Mouse (Mus musculus) mesoderm, embryonic 11.5 days (tissue): ENCODE results near the gene Tnfsf14.

Experiments used
- DNase-seq: peaks from one replicate; pipeline ENCODE4 v3.0.0-alpha.2; 2012; ENCODE audit warnings: low read depth, low spot score

Tnfsf14 gene

GRCm38 (mm10) chr17:57194041-57194507, at the start of gene Tnfsf14:
Gene Tnfsf14 (minus strand): TSS chr17:57194177.
- DNase-seq, result no peak

GRCm38 (mm10) chr17:57237181-57237580, 43.2 kb upstream of the Tnfsf14 start:
- no peak for DNase-seq

- DNase-seq, result no peak
Measured at GRCm38 (mm10) chr17:57235803-57236202, 41.8 kb upstream of the Tnfsf14 start.

- no peak for DNase-seq
Measured at GRCm38 (mm10) chr17:57234254-57234928, 40.4 kb upstream of the Tnfsf14 start.

DNA sequence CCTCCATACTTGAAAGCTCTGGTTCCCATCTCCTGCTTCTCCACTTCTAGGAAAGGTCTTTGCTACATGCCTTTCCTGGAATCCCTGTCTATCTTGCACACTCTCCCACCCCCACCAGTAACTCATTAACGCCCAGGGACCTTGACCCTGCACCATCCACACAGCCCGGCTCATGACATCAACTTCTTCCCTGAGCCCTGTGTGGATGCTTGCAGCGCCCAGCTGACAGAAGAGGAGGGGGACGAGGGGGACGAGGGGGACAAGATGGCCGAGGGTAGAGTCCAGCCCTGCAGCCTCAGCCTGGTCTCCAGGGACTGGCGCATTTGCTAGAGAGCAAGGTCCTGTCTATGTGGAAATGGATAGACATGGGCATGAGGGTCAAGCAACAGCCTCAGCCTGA, 39.1 kb upstream of the Tnfsf14 start:
- DNase-seq, result no peak

- no peak for DNase-seq
Measured at GRCm38 (mm10) chr17:57232200-57232599, 38.2 kb upstream of the Tnfsf14 start.

GRCm38 (mm10) chr17:57231321-57231771, 37.4 kb upstream of the Tnfsf14 start:
- DNase-seq, result no peak

- no peak for DNase-seq
Measured at GRCm38 (mm10) chr17:57230728-57231125, 36.8 kb upstream of the Tnfsf14 start.

DNA sequence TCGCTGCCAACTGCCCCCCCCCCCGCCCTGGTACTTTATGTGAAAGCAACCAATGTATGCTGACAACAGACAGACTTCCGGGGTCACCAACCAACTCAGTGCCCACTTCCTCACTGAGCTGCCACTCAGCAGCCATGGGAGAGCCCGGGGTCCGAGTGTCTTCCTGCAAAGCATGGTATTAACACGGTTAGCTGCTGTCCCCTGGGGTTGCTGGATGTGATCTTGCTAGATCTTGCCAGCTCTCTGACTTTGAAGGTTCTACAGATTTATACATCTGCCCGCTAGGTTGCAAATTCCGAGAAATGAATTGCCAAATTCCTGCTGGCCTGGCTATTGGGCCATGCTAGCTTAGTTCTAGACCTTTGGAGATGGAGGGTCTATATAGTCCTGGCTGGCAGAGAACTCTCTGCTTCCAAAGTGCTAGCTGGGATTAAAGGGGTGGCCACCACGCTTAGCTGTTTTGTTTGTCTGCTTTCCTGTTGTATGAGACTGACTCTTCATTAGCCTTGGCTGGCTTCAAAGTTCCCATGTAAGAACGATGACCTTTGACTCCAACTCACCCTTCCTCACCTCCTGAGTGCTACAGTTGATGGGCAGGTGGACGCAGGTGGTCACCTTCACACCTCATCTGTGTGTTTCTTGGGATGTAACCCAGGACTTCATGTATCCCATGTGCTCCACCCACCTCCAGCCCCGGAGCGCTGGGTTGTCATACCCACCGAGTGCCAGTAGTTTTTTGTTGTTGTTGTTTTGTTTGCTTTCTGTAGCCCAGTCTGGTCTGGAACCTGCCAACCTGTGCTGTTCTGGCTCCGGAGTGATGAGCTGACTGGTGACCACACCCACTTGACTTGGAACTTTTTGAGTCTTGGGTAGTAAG, 36.1 kb upstream of the Tnfsf14 start:
- no peak for DNase-seq

GRCm38 (mm10) chr17:57228873-57229272, 34.9 kb upstream of the Tnfsf14 start:
- DNase-seq, result no peak

- DNase-seq, result no peak
Measured at GRCm38 (mm10) chr17:57228014-57228413, 34.0 kb upstream of the Tnfsf14 start, which contains the start of gene C3. Gene C3 (minus strand): TSS chr17:57228136.

- DNase-seq, result no peak
Measured at GRCm38 (mm10) chr17:57227468-57227867, 33.5 kb upstream of the Tnfsf14 start.

DNA sequence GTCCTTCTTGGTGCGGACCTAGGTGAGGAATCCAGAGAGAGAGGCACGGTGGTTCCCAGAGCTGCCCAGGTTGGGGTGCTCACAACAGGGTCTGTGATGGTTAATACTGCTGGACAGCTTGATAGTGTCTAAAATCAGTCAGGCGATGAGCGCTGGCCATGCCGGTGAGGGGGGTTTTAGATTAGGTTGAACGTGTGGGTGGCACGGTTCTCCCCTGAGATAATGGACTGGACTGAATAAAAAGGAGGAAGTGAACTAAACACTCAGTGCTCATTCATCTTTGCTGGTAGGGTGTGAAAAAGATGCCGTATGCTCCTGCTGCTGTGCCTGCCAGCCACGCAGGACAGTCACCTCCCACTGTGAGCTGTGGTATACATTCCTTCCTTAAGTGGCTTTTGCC, 29.3 kb upstream of the Tnfsf14 start:
- DNase-seq, result no peak

- DNase-seq, result no peak
Measured at GRCm38 (mm10) chr17:57221911-57222310, 27.9 kb upstream of the Tnfsf14 start.

DNA sequence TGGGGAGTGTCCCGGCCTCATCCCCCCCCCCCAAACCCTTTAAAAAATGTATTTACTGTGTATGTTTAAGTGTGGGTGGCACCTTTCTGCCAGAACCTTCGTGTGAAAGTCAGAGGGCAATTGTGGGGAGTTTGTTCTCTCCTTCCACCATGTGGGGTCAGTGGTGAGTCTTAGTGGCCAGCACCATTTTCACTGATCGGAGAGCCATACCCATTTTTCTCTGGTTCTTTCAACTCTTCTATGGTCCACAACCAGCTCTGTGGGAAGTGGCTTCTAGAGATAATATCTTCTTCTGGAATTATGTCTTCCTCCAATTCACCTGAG, 25.9 kb upstream of the Tnfsf14 start:
- peak; percentile 25 for DNase-seq

DNA sequence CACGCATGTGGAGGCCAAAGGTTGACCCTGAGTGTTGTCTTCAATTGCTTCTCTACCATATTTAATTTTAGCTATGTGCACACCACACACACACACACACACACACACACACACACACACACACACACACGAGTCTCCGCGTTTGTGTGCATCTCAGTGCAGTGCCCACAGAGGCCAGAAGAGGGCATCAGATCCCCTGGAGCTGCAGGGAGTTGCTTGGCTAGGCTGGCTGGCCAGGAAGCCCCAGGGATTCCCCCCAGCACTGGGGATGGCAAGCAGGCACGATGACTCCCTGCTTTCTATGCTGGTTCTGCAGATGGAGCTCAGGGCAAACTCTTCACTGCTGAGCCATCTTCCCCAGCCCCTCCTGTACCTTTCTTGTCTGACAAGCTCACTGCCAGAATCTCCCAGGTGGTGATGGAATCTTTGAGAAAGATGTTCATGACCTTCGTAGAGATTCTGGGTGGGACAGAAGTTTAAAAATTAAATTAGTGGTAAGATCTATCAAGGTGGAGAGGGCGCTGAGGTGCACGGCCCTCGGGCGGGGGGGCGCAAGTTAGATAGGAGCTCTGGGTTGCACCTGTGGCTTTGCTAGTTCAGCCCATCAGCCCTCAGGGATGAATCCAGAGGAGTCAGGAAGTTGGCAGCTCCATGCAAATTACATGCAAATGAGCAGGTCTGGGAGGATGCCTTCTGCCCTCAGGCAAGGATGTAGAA, 25.3 kb upstream of the Tnfsf14 start:
- DNase-seq, result peak; percentile 60

- DNase-seq, result no peak
Measured at GRCm38 (mm10) chr17:57218335-57218900, 24.4 kb upstream of the Tnfsf14 start.

DNA sequence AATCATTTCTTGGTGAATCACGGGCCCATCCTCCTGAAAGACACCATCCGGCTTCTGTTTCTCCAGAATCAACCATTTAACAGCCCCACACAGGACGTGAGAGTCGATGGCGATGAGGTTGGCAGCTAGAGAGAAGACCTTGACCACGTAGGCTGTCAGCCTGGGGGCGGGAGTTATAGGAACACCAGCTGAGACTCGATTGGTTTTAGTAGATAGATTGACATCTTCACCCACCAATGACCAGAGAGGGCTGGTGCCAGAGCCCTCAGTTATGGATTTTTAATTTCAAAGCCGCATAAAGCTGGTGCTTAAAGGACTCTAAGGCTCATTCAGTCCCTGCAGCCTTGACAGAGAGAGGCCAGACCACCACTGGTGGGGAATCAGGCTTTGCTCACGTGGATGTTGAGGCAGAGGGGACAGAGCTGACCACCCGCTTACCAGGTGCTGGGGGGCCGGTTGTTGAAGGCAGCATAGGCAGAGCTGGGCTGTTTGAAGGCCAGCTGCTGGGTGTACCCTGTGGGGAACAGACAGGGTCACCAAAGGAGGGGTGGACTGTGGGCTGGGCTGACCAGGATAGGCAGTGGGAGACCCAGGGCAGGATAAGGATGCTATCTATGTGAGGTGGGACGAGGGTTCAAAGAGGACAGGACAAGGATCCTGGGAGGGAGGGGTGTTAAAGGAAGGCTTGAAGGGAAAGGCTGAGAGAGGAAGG, 20.9 kb upstream of the Tnfsf14 start:
- DNase-seq, result peak; percentile 61

DNA sequence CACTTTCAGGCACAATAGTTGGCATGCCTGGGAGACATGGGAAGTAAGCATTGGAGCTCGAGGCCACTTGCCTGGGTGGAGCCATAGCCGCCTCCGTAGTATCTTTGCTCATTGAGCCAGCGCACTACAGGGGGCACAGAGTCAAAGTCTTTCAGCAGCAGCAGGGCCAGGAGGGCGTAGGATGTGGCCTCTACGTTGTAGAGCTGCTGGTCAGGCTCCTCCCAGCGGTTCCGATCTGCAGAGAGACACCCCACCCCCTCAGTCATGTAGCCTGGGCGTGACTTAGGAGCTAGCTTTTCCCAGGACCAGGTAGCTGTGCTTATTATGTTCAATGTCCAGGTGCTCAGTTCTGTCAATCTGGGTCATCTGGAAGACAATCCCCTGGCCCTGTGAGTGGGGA, 17.5 kb upstream of the Tnfsf14 start:
- no peak for DNase-seq

DNA sequence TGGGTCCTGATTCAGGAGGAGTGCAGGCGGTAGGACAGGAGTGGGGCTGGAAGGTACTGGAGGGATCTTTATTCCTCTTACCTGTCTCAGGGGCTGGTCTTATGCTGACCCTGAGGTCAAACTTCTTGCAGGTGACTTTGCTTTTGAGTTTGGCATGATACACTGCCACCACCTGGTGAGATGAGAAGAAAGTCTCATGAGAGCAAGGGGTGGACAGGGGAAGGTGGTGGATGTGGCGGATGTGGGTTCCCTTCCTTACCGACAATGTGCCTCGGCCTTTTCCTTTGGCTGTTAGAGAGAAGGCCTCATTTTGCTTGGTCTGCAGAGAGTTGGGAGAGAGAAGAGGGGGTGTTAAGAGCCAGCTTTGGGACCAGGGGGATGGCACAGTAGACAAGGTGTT, 15.4 kb upstream of the Tnfsf14 start:
- no peak for DNase-seq

- no peak for DNase-seq
Measured at GRCm38 (mm10) chr17:57207938-57208337, 14.0 kb upstream of the Tnfsf14 start.
